Mouse (Mus musculus) adrenal gland (tissue): Measurements from ENCODE around the gene Bid.
"Not testable (repeated sequence)": the region's sequence is repeated elsewhere in the genome, so short reads cannot be mapped to it uniquely, and the experiment has no call there.

ENCODE experiments used
- intact Hi-C: fragments of 180-260 bp; cut with DNase I; formaldehyde crosslinking; loops from one replicate; pipeline ENCODE4 v1.15.1; 2025

Bid gene

DNA sequence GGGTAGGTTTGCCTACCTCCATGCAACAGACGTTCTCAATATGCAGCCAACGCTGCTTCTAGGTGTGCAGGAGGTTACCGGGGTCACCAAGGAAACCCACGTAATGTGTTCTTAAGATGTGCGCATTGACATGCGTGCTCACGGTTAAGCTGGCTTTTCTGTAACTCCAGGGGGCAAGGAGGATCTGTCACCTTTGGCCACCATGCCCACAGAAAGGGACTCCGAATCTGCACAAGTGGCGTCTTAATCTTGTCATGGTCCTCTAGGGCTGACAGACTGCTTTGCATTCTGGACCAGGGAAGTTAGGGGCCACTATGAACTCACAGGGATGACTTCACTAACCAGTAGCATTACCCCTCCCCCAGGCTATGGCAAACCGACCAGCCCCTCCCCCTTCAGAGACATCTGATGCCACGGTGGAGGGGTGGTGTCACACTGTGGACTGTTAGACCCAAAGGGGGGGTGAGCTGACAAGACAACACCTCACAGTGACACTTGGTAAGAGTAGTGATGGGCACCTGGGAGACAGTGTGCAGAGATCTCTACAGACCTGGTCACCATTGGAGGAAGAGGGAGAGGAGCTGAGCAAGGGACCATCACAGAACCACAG, 21.5 kb upstream of the Bid start:
- intact Hi-C loops, result no loop called here

DNA sequence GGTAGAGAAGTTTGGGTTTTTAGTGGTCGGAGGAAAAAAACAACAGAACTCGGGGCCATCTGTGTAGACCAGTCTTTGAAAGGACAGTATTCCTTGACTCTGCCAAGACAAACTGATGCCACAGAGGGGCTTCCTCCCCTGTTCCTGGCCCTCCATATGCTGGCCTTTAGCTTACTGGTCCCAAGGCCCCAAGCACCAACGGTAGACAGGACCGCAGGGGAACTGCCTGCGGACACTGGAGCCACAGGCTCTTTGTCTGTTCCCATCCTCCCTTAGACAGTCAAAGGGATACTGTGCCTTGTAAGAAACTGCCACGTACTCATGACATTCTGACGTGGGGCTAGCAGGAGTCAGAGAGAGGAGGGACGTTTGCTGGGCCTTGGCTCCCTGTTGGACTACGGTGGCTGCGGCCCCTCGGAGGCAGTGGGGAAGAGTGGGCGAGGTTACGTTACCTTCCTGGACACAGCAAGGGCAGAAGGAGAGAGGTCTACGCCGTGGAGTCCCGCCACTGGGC, 20.5 kb upstream of the Bid start:
- intact Hi-C loops, result no loop called here

DNA sequence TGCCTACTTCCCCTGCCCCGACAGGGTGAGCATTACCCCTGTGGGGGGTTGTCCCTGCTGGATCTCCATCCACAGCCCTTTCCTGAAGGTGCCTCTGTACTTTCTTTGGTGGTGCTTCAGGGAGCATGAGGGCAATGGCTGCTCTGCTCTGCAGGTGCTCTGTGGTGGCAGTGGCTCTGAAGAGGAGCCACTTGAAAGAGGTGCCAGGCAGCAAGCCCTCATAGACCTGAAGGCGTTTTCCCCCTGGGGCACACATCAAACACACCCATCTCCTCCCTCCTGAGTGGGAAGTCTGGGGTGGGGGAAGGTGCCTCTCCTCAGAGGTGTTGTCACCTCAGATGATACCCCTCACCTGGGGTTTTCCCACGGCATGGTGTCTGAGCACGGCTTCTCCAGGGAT, 17.5 kb upstream of the Bid start:
- intact Hi-C loops, result no loop called here

DNA sequence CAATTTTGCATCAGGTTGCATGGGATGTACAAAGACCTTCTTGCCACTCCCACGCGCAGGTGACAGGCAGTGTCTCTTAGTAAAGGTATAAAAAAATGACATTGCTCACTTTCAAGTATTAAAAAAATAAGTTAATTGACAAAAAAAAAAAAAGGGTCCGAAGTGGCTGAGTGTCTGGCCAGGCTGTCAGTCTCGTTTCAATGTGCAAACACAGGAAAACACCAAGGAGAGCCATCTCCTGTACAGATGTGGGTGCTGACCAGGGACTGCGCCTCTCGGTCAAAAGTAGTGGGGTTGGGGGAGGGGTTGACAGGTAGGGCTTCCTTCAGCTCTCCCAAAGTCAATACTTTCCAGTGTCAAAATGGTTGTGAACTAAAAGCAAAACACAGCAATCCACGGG, 17.0 kb upstream of the Bid start:
- intact Hi-C loops, result no loop called here

DNA sequence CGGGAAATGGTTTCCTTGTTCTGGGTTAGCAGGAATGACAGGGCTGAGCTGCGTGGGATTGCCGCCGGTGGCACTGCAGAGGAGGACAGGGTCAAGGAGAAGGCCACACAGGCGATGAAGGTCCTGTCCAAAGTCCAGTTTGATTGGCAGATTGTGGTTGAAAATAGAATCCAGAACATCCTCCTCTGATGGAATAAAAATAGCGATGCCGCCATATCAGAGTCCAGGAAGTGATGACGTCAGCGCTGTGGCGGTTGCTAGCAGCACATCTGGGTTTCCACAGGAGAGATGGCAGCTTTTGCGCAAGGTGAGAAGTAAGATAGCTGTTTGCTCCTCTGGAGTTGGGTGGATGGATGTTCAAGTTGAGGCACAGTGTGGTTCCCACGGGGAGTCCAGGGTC, 15.9 kb upstream of the Bid start:
- intact Hi-C loops, result no loop called here

DNA sequence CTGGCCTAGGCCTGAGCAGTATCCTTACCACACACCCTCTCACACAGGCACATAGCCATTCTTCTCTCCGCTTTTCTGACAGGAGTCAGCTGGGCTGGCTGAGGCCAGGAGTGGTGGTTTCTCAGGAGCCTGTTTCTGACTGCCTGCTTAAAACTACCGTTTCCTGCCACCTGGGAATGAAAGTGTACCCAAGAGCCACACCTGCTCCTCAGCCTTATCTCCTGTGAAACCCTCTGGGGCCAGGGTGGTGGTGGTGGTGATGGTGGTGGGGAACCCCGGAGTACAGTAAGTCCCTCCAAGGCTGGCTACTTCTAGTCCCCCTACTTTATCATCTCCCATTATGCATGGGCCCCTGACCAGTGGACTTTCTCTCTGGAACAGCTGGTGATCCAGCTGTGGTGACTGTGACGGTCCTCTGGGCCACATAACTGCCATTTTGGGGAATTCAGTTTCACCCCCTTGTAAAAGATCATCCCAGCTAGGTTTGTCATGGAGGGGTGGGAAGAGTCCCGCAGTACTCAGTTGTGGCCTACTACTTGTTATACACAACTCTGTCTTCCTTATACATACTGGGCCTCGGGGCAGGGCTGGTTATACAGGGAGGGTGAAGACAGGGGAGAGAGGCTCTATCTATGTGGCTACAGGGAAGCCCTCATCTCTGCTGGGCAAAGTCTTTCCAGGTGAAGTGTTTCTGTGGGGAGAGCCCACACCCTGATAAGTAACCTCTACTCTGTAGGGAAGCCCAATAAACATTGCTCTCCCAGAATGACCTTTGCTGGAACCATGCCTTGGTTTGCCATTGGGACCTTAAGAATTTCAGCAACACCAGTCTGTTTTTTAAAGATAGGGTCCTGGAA, 14.0 kb upstream of the Bid start:
- intact Hi-C loops, result no loop called here

DNA sequence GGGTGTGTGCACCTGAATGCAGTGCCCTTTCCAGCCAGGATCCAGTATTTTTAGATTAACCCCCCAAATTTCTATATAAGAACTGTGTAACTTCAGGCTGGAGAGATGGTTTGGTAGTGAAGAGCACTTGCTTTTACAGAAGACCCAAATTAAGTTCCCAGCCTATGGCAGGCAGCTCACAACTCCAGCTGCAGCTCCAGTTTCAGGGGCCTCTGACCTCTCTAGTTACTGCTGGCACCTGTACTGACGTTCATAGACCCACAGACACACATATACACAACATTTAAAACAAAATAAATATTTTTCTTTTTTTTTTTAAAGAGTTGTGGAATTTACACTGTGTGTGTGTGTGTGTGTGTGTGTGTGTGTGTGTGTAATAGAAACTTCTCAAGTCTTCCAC, 12.8 kb upstream of the Bid start:
- intact Hi-C loops, result no loop called here

DNA sequence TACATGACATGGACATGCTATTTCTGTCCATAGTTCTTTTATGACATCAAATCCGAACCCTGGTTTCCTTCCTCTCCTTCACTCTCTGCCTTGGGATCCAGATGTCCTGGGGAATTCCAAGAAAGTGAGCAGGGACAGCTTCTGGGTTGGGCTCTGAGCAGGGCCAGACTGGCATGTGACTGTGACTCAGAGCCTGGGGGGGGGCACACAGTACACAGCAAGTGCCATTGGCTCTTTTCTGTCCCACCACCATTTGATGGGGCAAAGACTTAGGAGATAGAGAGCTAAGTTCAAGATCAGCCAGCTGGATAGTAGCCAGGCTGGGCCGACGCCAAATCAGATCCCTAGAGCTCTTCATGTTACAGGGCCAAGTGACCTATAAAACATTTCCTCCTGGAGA, 11.1 kb upstream of the Bid start:
- intact Hi-C loops, result no loop called here

DNA sequence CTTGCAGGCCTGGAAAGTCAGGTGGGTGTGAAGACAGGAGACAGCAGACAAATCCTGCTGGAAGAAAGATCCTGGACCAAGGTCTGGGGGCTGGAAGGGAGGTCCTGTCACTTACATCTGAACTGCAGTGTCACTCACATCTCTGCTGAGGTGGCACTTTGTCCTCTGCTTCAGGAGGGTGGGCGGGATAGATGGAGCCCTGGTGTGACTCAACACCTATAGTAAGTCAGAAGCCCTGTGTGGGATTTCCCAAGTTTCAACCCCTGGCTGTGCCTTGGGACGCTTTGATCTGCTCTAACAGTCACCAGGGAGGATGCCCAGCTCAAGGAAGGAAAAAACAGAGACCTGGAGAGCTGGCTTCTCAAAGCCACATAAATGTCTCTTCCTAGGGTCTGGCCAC, 10.2 kb upstream of the Bid start:
- intact Hi-C loops, result no loop called here

DNA sequence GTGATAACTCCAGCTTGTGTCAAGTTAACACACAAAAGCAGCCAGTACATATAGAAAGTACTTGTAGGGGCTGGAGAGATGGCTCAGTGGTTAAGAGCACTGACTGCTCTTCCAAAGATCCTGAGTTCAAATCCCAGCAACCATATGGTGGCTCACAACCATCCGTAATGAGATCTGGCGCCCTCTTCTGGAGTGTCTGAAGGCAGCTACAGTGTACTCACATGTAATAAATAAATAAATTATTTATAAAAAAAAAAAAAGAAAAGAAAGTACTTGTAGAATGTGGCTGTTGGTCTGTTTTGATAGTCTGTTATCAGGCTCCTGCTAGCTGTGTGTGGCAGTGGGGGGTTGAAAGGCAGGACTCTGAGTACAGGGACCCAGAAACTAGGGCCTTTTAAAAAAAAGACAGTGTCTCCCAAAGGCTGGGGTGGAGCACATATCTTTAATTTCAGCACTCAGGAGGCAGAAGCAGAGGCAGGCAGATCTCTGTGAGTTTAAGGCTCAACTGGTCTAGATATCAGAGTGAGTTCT, 8.2 kb upstream of the Bid start:
- intact Hi-C loops, result not testable (repeated sequence)

DNA sequence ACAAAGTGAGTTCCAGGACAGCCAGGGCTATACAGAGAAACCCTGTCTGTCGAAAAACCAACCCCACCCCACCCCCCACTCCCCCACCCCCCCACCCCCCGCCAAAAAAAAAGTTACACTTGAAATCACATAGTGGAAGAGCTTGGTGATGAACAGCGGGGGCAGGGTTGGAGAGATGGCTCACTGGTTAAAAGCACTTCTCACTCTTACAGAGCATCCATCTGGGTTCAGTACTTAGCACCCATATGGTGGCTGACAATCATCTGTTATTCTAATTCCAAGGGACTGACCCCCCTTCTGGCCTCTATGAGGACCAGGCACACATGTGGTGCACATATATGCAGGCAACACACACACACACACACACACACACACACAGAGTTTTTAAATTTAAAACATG, 1.3 kb upstream of the Bid start:
- intact Hi-C loops, result no loop called here

DNA sequence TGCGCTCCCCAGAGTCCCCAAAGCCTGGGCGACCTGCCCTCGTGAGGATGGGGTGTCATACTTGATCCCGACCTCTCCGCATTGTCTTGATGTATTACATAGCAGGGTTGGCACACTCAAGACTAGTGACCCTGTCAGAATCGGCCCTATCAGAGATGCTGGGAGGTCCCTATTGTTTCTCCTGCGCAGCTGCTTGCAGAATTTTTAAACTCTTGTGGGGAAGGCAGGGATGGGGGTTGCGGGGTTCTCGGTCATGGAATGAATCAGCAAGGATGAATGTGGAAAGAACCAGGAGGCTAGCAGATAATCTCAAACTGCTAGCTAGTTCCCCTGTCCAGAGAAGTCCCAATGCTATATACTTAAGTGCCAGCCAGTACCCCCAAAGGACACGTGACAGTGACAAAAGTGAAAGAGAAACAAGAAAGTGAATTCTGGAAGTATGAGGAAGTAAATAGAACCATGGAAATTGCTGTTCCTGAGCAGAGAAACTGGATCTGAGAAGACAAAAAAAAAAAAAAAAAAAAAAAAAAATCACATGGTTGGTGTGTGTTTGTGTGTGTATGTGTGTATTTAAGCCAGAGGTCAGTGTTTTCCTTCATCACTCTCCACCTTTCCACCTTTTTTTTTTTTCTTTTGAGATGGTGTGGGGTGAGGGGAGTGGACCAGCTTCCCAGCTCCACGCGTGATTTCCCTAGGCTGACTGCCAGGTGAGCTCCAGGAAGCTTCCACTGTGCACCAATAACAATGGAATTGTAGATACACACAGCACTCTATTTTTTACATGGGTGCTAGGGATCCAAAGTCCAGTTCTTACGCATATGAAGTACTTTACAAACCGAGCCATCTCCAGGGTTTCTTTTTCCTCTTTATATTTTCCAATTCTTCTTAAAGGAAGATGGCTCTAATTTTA, 574 bp upstream of the Bid start:
- intact Hi-C loops, result not testable (repeated sequence)

DNA sequence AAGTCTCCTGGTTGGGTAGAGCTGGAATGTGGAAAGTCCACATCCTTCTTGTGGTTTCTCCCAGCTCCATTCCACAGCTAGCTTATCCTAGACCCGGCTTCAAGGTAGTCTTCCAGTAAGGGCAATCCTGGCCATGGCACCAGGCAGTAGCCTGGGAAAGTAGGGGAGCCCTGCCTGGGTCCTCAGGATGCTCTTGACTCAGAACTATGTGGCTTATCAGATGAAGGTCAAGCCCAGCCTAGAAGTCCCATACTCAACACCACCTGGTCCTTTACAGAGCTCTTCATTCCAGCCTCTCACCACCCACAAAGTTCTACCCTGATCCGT, 1.0 kb downstream of the Bid start:
- intact Hi-C loops, result no loop called here

DNA sequence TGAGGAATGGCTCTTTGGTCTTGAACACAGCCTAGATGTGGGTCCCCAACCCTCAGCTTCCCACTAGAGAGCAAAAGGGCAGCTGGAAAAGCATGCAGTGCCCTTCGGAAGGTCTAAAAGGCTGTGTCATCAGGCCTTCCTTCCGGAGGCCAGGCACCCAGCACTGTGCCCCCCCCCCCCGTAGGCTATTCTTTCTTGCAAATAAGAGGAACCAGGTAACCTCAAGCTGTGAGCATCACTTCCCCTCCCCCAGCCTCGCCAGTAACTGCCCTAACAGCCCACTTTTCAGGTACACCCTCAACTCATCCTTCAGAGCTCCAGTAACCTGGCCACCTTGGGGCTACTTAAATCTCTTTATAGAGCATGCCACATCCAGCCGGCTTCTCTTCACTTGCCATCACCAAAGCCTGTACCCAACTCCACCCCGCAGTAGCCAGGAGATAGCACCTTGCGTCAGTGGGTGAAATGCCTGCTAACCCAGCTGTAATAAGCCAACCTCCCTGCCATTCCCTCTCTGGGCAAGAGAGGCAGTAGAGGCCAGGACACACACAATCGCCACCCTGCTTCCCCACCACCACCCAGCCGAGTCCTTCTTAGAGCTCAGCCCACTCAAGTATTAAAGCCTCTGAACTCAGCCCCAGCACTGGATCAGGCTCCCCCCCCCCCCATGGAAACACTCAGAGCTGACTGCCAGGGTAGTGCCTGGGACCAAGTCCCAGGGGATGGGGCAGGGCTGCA, 1.6 kb downstream of the Bid start:
- intact Hi-C loops, result no loop called here

DNA sequence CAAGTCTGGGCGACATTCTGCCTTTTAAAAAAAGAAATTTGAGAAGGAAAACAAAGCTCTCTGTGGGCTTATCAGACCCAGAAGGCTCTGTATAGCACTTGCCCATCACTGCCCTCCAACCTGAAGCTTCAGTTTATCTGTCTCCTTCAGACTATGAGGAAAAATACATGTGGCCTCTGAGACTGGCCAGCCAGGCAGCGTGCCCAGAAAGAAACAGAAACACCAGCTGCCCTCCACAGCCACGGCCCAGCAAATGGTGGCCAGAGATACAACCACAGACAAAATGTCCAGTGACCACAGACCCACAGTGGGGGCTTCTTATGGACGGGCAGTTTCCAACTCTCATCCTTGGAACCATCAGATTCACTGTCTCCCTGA, 2.1 kb downstream of the Bid start:
- intact Hi-C loops, result no loop called here

DNA sequence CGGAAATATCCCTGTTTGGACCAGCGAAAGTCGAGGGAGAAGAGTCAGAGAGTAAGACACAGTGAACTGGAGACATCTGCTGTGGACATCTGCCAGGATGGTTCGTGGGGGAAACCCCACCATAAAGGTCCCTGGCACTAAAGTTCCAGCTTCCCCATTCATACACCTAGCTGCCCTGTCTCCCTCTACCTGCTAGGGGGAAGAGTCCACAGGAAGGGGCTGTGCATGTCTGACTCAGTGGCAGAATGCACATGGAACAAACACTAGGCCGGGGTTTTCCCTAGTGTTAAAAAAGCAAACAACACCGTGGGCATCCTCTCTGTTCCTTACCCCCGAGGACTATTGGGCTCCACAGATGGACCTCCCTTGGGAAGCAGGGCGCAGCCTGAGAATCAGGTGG, 2.9 kb downstream of the Bid start:
- intact Hi-C loops, result no loop called here

DNA sequence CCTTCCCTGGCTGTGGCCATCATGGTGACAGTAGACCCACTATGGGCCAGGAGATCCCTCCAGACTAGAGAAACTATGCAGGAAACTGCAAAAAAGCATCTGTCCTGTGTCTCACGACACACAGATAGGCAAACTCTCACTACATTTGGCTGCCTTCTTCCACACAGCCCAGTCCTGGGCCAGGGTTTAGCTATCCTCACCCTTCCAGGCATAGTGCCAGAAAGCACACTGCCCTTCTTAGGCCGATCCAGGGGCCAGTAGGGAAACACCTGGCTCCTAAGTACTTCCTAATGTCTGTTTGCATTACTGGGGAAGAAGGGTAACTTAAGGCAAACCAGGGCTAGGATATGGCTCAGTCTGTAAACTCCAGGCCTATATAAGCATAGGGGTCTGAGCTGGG, 3.7 kb downstream of the Bid start:
- intact Hi-C loops, result no loop called here

DNA sequence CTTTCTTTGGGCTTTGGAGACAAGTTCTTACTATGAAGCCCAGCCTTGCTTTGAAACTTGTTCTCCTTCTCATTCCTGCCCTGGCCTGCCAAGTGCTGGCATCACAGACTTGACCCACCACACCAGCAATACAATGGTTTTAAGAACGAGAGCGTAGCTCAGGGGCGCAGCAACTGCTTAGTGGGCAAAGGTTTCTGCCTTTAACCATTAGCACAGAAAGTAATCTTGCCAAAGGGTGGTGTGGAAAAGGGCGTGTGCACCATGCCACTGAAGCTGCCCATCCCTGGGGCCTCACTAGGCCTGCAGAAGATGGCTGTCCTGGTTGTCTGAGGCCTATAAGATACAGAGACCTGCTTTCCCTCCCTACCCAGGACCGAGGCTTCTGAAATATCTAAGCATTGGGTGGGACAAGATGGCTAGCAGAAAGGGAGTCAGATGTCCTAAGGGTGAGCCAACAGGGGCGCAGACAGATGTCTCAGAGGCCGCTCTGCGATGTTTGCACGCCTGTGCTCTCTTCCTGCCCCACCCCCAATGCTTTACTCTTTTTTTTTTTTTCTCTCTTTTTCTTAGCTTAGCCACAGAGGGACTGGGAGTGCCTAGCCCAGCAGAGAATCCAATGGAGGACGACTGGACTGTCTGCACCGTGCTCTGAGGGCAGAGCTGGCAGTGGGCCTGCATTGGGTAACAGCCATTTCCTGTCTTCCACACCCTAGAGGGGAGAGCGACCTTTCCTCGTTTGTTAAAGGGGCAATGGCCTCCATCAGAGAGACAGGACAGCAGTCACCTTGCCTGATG, 5.2 kb downstream of the Bid start:
- intact Hi-C loops, result no loop called here

DNA sequence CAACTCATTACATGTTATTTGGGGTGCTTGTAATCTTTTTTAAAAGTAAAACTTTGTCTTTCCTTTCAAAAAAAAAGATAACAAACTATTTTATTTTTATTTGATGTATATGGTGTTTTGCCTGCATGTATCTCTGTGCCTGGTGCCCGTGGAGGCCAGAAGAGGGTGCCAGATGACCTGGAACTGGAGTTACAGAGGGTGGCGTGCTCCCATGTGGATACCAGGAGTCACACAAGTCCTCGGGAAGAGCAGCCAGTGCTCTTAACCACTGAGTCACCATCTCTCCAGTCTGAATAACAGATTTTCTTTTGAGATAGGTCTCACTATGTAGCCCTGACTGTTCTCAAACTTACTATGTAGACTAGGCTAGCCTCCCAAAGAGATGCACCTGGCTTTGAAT, 7.2 kb downstream of the Bid start:
- intact Hi-C loops, result no loop called here

DNA sequence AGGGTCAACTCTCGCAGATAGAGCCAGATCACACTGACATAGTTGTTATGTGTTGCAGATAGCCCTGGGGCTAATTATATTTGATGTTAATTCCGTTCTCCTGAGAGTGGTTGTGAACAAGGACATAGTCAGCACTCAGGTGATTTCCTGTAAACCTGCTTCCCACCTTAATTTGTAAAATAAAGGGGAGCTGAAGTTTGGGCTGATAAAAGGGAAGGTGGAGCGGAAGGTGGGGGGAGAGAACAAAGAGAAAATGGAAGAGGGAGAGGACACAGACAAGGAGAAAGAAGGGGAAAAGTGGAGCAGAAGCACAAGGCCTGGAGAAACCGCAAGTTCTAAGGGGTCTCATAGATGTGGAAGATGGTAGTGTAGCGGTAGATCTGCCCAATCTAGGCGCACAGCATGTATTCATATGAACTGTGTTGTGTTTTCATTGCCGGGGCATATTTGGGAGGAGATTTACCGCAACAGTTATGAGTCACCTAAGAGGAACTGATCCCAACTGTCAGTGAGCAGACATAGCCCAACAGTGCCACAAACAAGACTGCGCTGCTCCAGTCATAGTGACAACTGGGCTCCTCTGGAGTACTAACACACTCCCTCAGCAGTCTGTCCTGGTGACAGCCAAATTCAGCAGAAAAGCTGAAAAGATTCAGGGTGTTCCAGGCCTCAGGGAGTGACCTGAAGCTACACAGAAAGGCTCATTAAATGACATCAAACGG, 8.6 kb downstream of the Bid start:
- intact Hi-C loops, result not testable (repeated sequence)
